Mouse (Mus musculus): ENCODE results near the gene S100a7a. TPM values are rescaled to one million over a fixed set of nuclear protein-coding genes. Genes with fewer than 3 reads are reported as not detected.

Gene S100a7a
- polyA plus RNA-seq, 1 experiment from 2014 or later, result not detected

DNA sequence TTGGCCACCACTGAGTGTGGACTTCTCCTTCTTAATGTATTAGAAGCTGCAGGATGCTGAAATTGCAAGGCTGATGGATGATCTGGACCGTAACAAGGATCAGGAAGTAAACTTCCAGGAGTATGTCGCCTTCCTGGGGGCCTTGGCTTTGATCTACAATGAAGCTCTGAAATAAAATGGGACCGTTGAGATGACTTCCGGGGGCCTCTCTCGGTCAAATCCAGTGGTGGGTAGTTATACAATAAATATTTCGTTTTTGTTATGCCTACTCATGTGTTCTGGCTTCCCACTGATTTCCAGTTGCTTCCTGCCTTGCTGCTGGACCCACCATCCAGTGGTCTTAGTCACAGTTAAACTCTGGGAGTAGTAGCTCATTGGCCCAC is 39.7 kb upstream of the S100a7a start:
- 94% methylated on average over 6 of the region's 6 CpGs for WGBS

DNA sequence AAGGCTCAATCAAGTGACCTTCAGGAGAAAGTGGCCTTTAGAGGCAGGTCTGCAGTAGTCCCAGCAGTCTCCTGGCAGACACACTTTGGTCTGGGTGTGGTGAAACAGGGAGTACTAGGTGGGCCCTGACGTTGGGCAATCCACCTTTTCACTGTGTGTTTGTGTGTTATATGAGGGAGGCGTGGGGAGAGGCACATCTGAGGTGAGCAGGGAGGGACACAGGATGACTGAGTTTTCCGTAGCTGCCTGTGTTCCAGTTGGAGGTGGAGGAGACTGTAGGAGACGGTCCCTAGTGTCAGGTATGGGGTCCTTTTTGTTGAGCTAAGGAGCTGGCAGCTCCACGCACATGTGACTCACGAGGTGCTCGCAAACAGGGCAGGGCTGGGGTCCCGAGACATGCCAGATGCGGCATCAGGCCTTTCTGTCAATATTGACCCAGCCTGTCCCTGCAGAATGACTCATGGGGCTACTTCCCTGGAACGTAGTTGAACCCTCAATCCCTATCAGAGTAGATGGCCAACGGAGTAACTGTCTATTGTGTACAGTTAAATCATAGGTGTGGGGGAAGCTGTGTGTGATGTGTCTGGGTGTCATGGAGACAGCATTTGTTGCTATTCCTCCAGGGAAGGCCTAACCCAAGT is 39.1 kb upstream of the S100a7a start:
- H3K36me3 ChIP-seq, result no peaks in the 10 kb centered on the region
- no peak overlapping the region for H3K4me2 ChIP-seq (replicated peaks)
- 86% methylated on average over 11 of the region's 11 CpGs for WGBS
- ATAC-seq (ENCODE audit: low FRiP score), result no peak
- H3K9ac ChIP-seq, result no peak overlapping the region
- no peak overlapping the region for H3K4me3 ChIP-seq
- 0 out of 2 replicates have a peak, but pooled peaks cover 9% of the 10 kb centered on the region for H3K27me3 ChIP-seq
- no peaks in the 10 kb centered on the region for H3K9me3 ChIP-seq (replicated peaks)
- no peak overlapping the region for H3K27ac ChIP-seq
- peaks cover 7% of the 10 kb centered on the region for H3K4me1 ChIP-seq

More for the DNA sequence above, 39.7 kb upstream of the S100a7a start:
- Histone ChIP-seq H3K27me3 (0 out of 2 replicates have a peak, but pooled peaks cover 9% of the 10 kb centered on the region), H3K9ac (no peak overlapping the region), H3K4me3 (no peak overlapping the region), H3K4me1 (peaks cover 7% of the 10 kb centered on the region), H3K36me3 (no peaks in the 10 kb centered on the region), H3K4me2 (replicated peaks) (no peak overlapping the region), H3K27ac (no peak overlapping the region), H3K9me3 (replicated peaks) (no peaks in the 10 kb centered on the region)
- ATAC-seq (ENCODE audit: low FRiP score), result no peak

DNA sequence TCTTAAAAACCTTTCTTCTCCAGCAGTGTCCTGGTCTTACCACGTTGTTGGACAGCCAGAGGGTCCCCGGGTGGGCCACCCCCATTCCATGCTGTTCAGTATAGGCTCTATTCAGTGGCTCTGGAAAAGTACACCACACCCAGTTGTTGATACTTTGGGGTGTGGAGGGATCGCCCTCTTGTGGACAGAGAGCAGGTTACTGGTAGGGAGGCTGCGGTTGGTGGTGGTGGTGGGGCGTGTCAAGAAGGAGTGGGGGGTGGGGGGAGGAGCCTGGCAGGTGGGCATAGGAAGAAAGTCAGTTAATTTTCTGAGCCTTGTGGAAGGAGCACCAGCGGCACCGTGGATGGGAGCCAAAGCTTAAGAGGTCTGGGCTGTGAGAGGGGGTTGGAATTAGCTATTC is 38.4 kb upstream of the S100a7a start:
- Histone ChIP-seq H3K9me3 (replicated peaks) (no peaks in the 10 kb centered on the region), H3K4me2 (replicated peaks) (no peak overlapping the region), H3K36me3 (no peaks in the 10 kb centered on the region), H3K4me1 (peaks cover 7% of the 10 kb centered on the region), H3K27me3 (0 out of 2 replicates have a peak, but pooled peaks cover 9% of the 10 kb centered on the region), H3K4me3 (no peak overlapping the region), H3K27ac (no peak overlapping the region), H3K9ac (no peak overlapping the region)
- 9% methylated on average over 7 of the region's 7 CpGs for WGBS
- peak; percentile 36; the same call in 1 of the 2 replicates for ATAC-seq (ENCODE audit: low FRiP score)

DNA sequence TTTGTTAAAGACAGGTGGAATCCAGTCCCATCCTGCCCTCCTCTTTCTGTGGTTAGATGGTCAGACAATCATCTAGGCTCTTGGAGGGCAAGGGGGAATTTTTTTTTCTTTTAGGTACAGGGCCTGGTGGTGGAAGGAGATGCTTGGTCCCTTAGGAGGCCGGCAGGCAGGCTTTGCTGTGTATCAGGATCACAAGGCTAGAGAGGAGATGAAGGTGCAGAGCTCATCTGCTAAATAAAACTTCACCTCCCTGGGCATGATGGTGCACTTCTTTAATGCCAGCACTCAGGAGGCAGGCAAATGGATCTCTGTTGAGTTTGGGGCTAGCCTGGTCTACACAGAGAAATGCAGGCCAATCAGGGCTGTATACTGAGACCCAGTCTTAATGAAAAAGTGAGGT is 37.9 kb upstream of the S100a7a start:
- peaks cover 7% of the 10 kb centered on the region for H3K4me1 ChIP-seq
- 0 out of 2 replicates have a peak, but pooled peaks cover 9% of the 10 kb centered on the region for H3K27me3 ChIP-seq
- no peak overlapping the region for H3K4me2 ChIP-seq (replicated peaks)
- no peak overlapping the region for H3K9ac ChIP-seq
- H3K36me3 ChIP-seq, result no peaks in the 10 kb centered on the region
- no peaks in the 10 kb centered on the region for H3K9me3 ChIP-seq (replicated peaks)
- 67% methylated on average over 1 of the region's 1 CpGs for WGBS
- ATAC-seq (ENCODE audit: low FRiP score), result no peak
- H3K27ac ChIP-seq, result no peak overlapping the region
- no peak overlapping the region for H3K4me3 ChIP-seq

DNA sequence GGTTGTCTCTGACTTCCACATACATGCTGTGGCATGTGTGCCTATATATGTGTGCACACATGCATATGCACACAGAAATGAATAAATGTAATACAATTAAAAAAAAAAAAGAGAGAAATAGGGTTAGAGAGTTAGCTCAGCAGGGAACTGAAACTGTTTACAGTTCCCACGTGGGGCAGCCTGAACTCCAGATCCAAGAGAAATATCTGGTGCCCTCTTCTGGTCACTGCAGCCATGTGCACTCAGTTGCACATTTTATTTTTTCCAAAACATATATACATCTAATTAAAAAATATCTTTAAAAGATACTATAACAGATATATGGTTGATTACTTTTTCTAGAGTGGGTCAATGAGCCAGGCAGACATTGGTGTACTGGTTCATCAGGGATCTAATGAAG is 36.2 kb upstream of the S100a7a start:
- Histone ChIP-seq H3K9me3 (replicated peaks) (no peaks in the 10 kb centered on the region), H3K27ac (no peak overlapping the region), H3K36me3 (no peaks in the 10 kb centered on the region), H3K4me3 (no peak overlapping the region), H3K27me3 (0 out of 2 replicates have a peak, but pooled peaks cover 9% of the 10 kb centered on the region), H3K9ac (no peak overlapping the region), H3K4me1 (peaks cover 7% of the 10 kb centered on the region), H3K4me2 (replicated peaks) (no peak overlapping the region)
- 14% methylated on average over 1 of the region's 1 CpGs for WGBS
- ATAC-seq (ENCODE audit: low FRiP score), result no peak

DNA sequence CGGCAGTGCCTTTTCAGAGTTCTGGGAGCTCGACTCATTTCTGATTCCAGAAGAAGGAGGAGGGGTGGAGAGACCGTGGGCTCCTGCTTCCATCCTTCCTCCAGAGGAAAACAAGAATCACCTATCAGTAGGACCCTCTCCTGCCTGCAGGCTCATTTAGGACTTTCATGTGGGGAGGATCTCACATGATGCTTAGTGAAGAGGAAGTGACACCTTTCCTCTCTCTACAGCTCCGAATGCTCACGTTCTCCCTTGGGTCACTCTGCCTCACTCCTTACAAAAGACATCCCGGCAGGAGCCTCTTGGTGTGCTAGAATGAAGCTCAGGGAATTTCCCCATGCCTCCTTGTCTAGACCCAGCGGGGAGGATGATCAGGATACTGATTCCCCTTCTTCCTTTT is 32.3 kb upstream of the S100a7a start:
- no peak overlapping the region for H3K27ac ChIP-seq
- H3K27me3 ChIP-seq, result no peaks in the 10 kb centered on the region
- H3K4me2 ChIP-seq (replicated peaks), result no peak overlapping the region
- no peak overlapping the region for H3K9ac ChIP-seq
- no peak for ATAC-seq (ENCODE audit: low FRiP score)
- WGBS, result 60% methylated on average over 7 of the region's 7 CpGs
- H3K4me3 ChIP-seq, result no peak overlapping the region
- no peaks in the 10 kb centered on the region for H3K36me3 ChIP-seq
- no peaks in the 10 kb centered on the region for H3K9me3 ChIP-seq (replicated peaks)
- peaks cover 11% of the 10 kb centered on the region for H3K4me1 ChIP-seq

DNA sequence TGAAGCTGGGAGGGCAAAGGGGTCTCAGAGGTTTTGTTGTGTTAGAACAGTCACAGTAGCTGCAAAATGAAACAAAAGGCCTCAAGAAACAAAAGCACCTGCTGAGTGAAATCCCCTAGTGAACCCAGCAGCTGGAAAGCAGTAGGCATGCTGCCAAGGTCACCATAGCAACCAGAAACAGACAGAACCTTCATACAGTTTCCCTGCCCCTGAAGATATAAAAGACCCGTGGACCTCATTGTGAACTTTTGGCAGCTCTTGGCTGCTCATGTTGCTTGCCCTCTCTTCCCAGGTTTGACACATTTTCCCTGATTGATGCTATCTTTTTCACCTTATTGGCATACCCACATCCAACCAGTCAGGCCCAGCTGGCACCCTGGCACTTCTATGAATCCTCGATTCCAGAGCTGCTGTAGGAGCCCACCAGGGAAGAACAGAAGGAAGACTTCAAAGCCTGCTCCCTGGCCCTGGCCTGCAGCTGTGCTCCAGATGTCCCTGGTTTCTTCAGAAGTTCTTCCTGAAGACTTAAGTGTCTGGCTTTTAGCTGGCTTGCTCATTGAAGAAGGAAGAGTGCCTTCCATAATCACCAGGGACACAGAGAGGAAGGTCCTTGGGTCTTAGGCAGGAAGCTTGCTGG is 30.3 kb upstream of the S100a7a start:
- WGBS, result 5% methylated on average over 2 of the region's 2 CpGs
- H3K4me2 ChIP-seq (replicated peaks), result no peak overlapping the region

DNA sequence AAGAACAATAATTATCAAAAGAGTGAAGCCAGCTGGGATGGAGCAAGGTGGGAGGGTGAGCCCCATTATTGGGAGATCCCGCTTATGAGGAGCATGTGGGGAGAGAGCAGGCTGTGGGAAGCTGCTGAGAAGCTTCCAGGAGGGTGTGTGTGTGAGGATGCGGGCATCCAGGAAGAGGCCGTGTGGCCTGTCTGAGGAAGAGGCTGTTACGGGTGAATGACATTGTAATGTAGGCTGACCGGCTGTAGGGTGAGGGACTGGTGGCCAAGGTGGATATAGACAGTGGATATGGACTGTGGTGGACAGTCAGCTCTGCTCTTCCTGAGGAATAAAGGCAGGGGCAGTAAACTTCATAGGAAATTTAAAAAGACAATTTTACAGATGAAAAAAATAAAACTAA is 28.3 kb upstream of the S100a7a start:
- 71% methylated on average over 5 of the region's 5 CpGs for WGBS
- H3K27ac ChIP-seq, result no peak overlapping the region
- no peaks in the 10 kb centered on the region for H3K9me3 ChIP-seq (replicated peaks)
- H3K4me1 ChIP-seq, result peaks cover 11% of the 10 kb centered on the region
- H3K4me3 ChIP-seq, result no peak overlapping the region
- no peaks in the 10 kb centered on the region for H3K27me3 ChIP-seq
- H3K9ac ChIP-seq, result no peak overlapping the region
- H3K36me3 ChIP-seq, result no peaks in the 10 kb centered on the region
- H3K4me2 ChIP-seq (replicated peaks), result no peak overlapping the region
- no peak for ATAC-seq (ENCODE audit: low FRiP score)

More for the DNA sequence above, 30.3 kb upstream of the S100a7a start:
- ATAC-seq (ENCODE audit: low FRiP score), result peak; percentile 65
- Histone ChIP-seq H3K4me1 (peaks cover 11% of the 10 kb centered on the region), H3K9ac (no peak overlapping the region), H3K27ac (peak overlapping the region; percentile 5; the same call in 1 of the 2 replicates), H3K27me3 (no peaks in the 10 kb centered on the region), H3K36me3 (no peaks in the 10 kb centered on the region), H3K9me3 (replicated peaks) (no peaks in the 10 kb centered on the region), H3K4me3 (no peak overlapping the region)

DNA sequence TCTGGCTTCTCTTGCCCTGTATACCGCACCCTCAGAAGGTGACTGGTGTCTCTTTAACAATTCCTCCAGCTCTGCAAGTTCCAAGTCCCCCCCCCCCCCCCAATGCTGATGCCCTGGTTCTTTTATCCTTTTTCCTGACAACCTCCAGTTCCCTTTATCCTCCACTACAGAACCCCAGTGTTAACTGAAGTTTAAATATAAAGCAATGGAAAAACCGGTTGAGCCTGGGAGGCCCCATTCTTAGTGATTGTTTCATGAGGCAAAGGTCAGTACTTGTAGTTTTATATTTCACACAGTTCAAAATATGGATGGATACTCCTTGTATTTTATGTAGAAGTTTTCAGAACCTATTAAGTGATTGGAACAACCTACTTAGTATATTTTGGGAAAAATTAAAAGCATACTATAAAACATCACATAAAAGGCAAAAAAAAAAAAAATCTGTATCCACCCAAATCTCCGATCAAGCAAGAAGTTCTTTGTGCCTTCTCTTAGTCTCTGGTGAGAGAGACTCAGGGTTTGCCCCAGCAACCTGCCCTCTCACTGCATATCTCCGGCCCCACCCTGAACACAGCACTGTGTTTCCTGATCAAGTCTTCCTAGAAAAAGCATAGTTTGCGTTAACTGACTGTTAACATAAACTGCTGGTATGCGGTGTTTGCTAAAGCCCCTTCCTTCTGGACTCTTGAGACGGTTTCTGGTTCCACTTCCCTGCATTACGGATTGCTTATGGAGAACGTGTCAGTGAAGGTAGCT is 27.4 kb upstream of the S100a7a start:
- no peak for ATAC-seq (ENCODE audit: low FRiP score)
- no peak overlapping the region for H3K4me3 ChIP-seq

DNA sequence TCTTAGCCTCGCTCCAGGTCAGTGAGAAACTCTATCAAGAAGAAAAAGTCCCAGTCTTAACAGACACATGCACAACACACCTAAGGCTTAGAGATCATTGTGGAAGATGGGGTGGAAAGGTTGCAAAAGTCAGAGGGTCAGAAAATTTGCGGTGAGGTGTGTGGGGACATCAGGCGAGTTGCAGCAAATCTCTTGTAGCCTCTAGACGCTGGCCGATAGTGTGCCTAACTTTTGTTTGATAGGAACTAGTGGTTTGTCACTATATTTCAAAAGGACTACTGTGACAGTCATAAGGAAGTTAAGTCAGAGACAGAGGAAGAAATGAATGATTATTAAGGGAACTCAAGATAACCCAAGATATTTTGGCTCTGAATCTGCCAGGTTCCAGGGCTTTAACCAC is 26.5 kb upstream of the S100a7a start:
- no peak overlapping the region for H3K9ac ChIP-seq
- H3K9me3 ChIP-seq (replicated peaks), result no peaks in the 10 kb centered on the region
- WGBS, result 91% methylated on average over 5 of the region's 5 CpGs
- H3K27ac ChIP-seq, result no peak overlapping the region
- H3K36me3 ChIP-seq, result no peaks in the 10 kb centered on the region
- no peaks in the 10 kb centered on the region for H3K27me3 ChIP-seq
- ATAC-seq (ENCODE audit: low FRiP score), result no peak
- peaks cover 11% of the 10 kb centered on the region for H3K4me1 ChIP-seq
- H3K4me3 ChIP-seq, result no peak overlapping the region
- H3K4me2 ChIP-seq (replicated peaks), result no peak overlapping the region

More for the DNA sequence above, 27.4 kb upstream of the S100a7a start:
- 78% methylated on average over 9 of the region's 9 CpGs for WGBS
- no peak overlapping the region for H3K27ac ChIP-seq
- no peak overlapping the region for H3K9ac ChIP-seq
- H3K4me1 ChIP-seq, result peaks cover 11% of the 10 kb centered on the region
- H3K27me3 ChIP-seq, result no peaks in the 10 kb centered on the region
- no peaks in the 10 kb centered on the region for H3K9me3 ChIP-seq (replicated peaks)
- no peaks in the 10 kb centered on the region for H3K36me3 ChIP-seq
- H3K4me2 ChIP-seq (replicated peaks), result no peak overlapping the region

DNA sequence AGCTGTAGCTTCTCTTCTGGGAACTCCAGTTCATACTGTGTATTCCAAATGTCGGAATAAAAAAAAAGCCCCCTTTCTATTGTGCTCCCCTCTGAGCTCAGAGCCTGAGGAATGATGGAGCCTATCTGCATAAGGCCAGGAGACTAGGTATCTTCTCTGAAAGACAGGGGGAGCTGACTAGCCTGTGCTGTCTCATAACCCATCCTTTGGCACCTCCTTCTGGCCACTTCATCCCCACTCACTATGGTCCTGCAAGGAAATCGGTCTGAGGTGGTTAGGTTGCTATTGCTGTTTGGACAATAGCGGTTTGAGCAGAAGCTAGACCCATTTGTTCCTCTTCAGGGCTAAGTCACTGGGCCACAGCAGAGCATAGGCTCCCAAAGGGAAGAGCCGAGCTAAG is 26.0 kb upstream of the S100a7a start:
- H3K4me3 ChIP-seq, result no peak overlapping the region
- no peaks in the 10 kb centered on the region for H3K36me3 ChIP-seq
- no peak for ATAC-seq (ENCODE audit: low FRiP score)
- WGBS, result 67% methylated on average over 4 of the region's 4 CpGs
- H3K4me2 ChIP-seq (replicated peaks), result no peak overlapping the region
- H3K9ac ChIP-seq, result no peak overlapping the region
- no peak overlapping the region for H3K27ac ChIP-seq
- H3K4me1 ChIP-seq, result peaks cover 11% of the 10 kb centered on the region
- no peaks in the 10 kb centered on the region for H3K9me3 ChIP-seq (replicated peaks)
- no peaks in the 10 kb centered on the region for H3K27me3 ChIP-seq

DNA sequence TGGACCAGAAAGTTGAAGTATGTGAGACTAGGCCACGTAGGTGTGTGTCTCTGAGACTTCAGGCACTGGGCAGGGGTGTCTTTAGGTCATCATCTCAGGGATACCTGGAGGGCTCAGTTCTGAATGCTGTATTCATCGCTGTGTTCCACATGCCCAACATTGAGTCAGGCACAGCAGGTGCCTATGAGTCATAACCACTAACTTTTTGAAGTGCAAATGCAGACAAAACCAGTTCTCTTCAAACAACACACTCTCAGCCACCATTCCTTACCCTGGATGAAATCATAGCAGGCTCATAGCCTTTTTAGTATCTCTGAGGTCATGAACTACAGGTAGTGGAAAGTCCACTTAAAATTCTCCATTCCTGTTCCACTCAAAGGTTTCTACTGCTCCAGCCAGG is 24.5 kb upstream of the S100a7a start:
- no peak overlapping the region for H3K9ac ChIP-seq
- no peak overlapping the region for H3K4me3 ChIP-seq
- no peak overlapping the region for H3K27ac ChIP-seq
- H3K36me3 ChIP-seq, result no peaks in the 10 kb centered on the region
- no peaks in the 10 kb centered on the region; the same call in 1 of the 2 replicates for H3K4me1 ChIP-seq
- WGBS, result 75% methylated on average over 2 of the region's 2 CpGs
- no peaks in the 10 kb centered on the region for H3K9me3 ChIP-seq (replicated peaks)
- no peak overlapping the region for H3K4me2 ChIP-seq (replicated peaks)
- no peaks in the 10 kb centered on the region for H3K27me3 ChIP-seq
- ATAC-seq (ENCODE audit: low FRiP score), result no peak

Measured in hindbrain, embryonic 12.5 days (tissue).